Mouse (Mus musculus) heart, adult 11 months (tissue): ENCODE data around the gene Pgc.

ENCODE experiments used
- DNase-seq: peaks from one replicate; pipeline ENCODE4 v3.0.0; 2022

Pgc gene

GRCm38 (mm10) chr17:47726566-47726965, at the start of gene Pgc:
TSS of gene Pgc (plus strand) at chr17:47726842.
- DNase-seq, result no peak

GRCm38 (mm10) chr17:47678238-47678637, 48.4 kb upstream of the Pgc start:
- no peak for DNase-seq

DNA sequence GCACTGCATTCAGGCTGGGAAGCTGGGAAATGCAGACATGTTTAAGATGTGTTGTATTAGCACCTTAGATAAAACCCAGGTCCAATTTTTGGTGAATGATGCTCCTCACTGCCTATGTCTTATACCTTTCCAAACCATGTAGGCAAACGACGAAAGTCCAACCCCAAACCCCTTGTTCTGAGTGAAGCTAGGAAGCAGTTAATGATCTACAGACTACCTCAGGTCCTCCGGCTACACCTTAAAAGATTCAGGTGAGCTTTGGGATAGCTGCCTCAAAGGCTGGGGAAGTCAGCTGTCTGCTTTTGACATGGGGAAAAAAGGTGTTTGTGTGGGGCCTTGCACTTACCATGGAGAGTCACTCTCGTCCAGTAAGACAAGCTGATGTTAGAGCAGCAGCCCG, 47.9 kb upstream of the Pgc start:
- DNase-seq, result no peak

GRCm38 (mm10) chr17:47682836-47683235, 43.8 kb upstream of the Pgc start:
- peak; percentile 75 for DNase-seq

GRCm38 (mm10) chr17:47687409-47688343, 39.0 kb upstream of the Pgc start:
- peak; percentile 99 for DNase-seq

DNA sequence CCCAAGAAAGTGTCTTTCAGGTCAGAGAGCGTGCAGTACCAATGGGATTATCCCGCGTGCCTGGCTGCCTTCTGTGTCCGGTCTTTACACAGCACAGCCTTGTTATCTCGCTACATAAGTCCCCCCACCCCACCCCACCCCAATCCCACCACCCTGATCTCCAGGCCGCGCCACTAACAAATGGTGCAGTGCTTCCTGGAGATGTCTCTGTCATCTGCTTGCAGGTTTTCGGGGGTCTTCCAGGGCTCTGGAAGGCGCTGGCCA, 38.4 kb upstream of the Pgc start, which contains the start of gene Tomm6:
Tomm6 (minus strand) TSS at position 43 of the 264 bp plus-strand sequence.
- no peak for DNase-seq

DNA sequence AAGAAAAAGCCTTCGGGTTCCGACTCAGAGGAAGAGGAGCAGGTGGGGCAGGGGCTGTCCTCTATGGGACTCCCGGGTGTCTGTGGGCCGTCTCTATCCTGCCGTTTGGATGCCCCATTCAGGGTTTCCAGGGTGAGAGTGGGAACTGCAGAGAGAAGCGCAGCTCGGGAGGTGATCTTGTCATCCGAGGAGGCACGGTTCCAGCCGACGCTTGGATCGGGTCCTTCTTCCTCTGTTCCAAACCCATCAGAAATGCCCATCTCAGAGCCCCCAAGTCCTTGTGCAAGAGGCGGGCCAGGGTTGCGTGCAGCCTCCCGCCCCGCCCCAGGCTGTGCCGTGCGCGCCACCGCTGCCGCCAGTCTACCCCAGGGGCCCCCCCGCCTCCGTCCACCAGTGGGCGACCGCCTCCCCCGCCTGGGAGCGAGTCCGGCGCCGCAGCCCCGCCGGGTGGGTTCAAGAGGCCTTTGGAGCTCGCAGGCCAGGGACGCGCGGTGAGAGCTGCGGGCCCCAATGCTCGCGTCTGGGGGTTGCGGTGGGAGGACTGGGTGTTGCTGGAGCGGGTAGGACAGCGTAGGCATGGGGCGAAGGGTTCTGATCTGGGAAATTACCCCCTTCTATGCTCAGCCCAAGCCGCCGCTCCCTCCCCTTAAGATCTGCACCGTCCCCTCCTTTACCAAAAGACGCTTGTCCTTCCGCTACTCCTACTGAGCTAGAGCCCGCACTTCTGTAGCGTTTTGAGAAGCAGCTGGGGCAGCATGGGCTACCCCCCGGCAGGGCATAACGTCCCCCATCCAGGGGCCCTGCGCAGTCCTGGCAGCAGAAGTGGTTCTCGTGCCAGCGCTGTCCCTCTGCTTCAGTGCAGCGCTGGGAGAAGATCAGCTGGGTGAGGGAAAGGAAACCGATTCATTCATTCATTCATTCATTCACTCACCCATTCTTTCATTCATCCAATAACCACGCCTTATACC, 37.8 kb upstream of the Pgc start, which contains the start of gene Frs3:
Frs3 (plus strand) TSS at position 423 of the 968 bp plus-strand sequence.
- DNase-seq, result peak; percentile 98

GRCm38 (mm10) chr17:47689894-47690293, 36.7 kb upstream of the Pgc start:
- DNase-seq, result no peak

DNA sequence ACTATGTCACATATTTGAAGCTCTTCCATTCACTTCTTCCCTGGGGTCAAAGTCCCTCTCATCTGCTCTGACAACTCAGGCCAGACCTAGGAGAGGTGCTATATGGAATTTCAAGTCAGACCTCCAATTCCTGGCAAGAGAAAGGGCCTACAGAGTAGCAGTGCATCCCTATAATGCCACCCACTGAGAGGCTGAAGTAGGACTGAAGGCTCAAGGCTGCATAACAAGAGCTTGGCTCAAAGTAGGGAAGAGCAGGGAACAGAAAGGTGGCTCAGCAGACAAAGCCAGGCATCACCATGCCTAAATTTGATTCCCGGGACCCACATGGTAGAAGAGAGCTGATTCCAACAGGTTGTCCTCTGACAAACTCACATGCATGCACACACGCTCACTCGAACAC, 35.0 kb upstream of the Pgc start:
- no peak for DNase-seq

DNA sequence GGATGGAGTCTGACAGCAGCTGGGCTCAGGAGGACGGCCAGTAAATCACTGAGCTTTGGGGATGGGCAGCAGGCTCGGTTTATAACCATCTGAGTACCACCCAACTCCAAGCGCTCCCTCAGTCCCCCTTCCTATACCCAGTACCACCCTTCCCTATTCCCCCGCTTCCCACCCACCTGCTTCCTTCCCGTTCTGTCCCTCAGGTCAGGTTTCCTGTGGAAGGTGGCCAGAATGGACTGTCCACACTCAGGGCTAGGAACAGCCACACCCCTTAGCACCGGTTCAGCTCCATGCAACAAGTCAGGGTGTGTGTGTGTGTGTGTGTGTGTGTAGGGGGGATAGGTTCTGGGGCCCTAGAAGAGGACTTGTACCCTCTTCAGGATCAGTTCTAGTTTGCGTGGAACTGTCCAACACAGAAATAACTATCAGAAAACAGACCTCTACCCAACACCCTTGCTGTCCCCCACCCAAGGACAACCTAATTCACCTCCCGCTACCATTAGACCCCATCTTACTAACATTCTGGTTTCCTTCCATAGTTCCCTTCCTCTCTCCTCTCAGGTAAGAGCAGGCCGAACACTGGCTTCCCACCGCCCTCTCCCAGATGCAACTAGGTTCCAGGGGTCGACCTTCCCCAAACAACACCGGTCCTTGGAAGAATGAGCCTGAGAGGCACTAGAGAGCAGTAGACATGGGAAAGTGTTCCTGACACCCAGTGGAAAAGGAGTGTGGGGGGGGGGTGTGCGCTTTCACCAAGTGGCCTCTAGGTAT, 32.8 kb upstream of the Pgc start:
- peak; percentile 98 for DNase-seq

DNA sequence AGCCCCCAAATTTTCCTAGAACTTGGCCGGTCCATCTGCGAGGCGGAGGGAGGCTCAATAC, 32.4 kb upstream of the Pgc start, which contains the start of gene Gm21981:
Gm21981 (minus strand) TSS at position 14 of the 61 bp plus-strand sequence.
- no peak for DNase-seq

GRCm38 (mm10) chr17:47694503-47695336, 31.9 kb upstream of the Pgc start, which contains the start of gene Prickle4:
TSS of gene Prickle4 (minus strand) at chr17:47694736.
- peak; percentile 100 for DNase-seq

- DNase-seq, result no peak
Measured at GRCm38 (mm10) chr17:47695337-47695710, 31.3 kb upstream of the Pgc start.

DNA sequence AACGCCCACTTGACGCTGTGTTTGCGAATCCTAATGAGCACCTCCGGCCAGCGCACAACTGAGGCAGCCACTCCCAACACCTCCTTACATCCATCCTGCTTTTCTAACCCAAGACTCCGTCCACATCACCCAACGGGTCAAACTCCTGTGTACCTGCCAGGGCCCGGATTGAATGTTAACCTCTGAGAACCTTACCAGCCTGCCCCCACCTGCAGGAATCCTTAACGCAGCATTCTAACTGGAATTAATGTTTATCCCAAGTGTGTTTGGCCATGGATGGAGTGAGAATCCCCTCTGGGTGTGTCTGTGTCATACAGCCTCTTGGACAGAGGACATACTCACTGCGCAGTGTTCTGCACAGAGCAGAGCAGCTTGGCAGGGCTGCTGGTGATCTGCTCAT, 28.5 kb upstream of the Pgc start:
- DNase-seq, result no peak

DNA sequence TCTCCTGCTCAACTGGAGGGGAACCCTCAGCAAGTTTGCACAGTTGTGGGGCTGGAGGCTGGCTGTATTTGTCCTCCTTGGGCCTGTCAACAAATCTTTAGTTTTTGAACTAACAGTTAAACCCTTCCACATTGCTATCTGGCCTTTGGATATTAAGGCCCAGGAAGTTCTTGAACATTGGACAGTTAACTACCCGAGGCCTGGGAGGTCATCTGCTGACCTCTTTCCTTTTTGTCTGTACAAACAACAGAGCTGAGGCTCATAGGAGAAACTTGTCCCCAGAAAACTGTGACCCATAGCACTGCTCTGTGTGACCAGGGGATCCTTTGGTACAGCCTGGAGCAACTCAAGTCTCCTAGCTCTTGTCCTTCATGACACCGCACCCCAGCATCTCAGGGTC, 27.6 kb upstream of the Pgc start:
- no peak for DNase-seq

GRCm38 (mm10) chr17:47701793-47702192, 24.8 kb upstream of the Pgc start:
- DNase-seq, result no peak

- peak; percentile 93 for DNase-seq
Measured at GRCm38 (mm10) chr17:47702548-47703345, 23.9 kb upstream of the Pgc start.

GRCm38 (mm10) chr17:47703556-47703955, 23.1 kb upstream of the Pgc start:
- no peak for DNase-seq

DNA sequence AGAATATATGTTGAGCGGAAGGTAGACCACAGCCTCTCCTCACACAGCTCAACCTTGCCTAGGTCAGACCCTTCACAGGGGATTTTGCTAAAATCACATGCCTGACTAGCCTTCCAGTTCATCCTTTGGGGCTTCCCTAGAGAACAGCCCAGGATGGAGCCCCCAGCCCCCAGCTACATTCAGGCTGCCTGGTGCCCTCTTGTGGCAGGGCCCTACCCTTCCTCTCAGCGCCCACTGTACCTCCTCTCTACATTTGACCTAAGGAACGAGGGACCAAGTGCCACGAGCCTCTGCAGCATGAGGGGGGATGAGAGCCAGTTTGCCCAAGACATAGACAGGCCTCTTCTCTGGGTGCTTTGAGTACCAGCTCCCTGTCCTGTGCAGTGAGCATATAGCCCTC, 21.9 kb upstream of the Pgc start:
- DNase-seq, result no peak

DNA sequence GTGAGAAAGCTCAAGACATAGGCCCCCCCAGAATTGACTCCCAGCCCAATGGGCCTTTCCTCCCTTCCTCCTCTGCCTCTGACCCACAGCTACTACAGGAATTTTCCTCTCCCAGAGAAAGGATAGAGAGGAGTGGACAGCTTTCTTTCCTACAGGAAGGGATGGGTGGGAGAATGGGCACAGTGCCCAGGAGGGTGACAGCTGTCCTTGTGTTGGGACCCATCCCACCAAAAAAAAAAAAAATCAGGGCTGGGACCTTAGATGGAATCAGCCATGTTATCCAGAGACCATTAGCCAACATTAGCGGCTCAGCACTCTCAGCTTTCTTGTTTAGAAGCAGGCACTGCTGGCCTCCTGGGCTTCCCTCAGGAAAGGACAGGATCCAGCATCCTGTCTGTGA, 20.4 kb upstream of the Pgc start:
- no peak for DNase-seq

DNA sequence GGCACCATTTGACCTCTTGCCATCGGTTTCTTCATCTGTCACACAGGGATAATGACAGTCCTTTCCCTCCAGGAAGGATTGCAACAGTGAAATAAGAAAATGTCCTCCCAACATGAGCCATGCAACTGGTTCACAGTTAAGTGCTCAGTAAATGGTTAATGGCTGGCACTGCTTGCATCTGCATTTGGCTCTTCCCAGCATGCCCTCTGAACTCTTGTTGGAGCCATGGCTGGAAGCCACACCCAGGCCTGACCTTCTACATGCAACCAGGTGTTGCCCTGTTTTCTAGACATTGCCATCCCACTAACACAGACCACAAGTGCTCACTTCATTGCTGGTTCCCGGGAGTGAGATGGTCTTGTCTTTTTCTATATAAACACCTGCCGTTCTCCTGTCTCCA, 18.7 kb upstream of the Pgc start:
- DNase-seq, result no peak

DNA sequence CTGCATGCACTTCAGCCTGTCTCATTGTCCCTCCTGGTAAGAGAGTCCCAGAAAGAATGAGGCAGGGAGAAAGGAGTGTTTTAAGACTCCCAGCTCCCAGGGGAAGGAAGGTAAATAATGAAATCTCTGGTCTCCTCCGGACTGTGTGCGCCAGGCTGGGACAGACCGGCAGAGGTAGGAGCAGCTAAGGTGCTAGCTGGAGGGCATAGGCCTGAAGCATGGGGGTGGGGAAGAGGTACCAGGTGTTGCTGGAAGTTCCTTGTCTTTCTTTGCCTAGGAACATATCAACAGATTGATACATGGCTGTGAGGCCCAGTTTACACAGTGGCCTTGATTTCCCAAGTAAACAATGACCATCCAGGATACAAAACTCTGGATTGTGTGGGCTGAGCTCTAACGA, 17.7 kb upstream of the Pgc start:
- no peak for DNase-seq
